Mouse (Mus musculus) T-helper 2 cell (primary cell): ENCODE measurements around the gene Pard3b.

Source experiments
- in situ Hi-C: fragments of 300-600 bp; cut with MboI, MseI; formaldehyde crosslinking; loops from one replicate; pipeline ENCODE4 v1.15.1; 2025; ENCODE audit warnings: high pct_unique_total_duplicates

Gene Pard3b

GRCm38 (mm10) chr1:62446818-62447217, 808.2 kb downstream of the Pard3b start:
- in situ Hi-C loops = no loop called here

DNA sequence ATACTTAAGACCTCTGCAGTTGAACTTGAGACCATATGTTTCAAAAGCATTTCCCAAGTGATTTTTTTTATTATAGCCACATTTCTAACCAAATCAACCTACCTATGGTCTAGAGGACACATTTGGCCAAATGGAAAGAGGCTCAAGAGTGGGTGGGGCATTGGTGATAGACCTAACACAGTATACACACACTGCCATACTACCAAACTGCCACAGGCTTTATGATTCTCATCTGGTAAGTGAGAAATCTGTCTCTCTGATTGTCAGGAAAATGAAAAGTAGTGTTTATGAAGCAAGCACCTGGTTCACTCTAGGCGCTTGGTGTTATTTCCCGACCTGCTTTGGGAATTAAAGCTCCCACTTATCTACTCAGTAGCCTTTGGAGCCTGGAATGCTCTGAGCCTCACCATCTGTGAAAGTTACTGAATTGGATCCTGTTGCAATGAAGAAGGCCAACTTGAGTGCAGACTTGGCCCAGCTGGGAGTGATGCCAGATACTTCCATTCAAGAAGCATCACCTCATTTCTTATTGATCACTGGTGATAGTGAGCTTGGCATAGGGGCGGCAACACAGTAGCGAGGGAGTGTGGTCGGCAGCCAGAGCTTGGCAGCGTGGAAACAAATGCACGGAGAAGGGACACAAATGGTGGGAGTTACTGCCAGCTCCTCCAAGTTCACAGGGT, 810.7 kb downstream of the Pard3b start:
- in situ Hi-C loops = no loop called here

GRCm38 (mm10) chr1:62465536-62465935, 826.9 kb downstream of the Pard3b start:
- in situ Hi-C loops = loop anchor here (10.0 kb wide), 1 partner anchor 301 kb away; no protein-coding TSS in a partner anchor

GRCm38 (mm10) chr1:62466544-62466943, 827.9 kb downstream of the Pard3b start:
- in situ Hi-C loops = loop anchor here (10.0 kb wide), 1 partner anchor 302 kb away; no protein-coding TSS in a partner anchor

DNA sequence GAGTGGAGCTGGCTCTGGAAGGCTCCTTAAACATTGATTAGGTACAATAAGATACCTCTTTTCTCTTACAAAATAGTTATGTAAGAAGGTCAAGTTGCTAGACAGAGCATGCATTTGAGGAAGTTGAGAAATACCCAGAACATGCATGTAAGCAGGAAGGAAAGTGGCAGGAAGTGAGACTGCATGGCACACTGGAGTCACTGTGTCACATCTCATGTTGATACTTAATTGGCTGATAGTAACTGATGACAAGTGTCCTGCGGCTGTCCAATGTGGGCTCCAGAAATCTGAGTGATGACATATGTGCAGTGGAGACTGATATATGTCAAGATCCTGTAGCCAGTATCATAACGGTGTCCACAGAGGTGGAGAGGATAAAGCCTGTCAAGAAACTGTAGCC, 844.4 kb downstream of the Pard3b start:
- in situ Hi-C loops = no loop called here

- in situ Hi-C loops = no loop called here
These were observed 850.2 kb downstream of the Pard3b start for GRCm38 (mm10) chr1:62488871-62489270.

DNA sequence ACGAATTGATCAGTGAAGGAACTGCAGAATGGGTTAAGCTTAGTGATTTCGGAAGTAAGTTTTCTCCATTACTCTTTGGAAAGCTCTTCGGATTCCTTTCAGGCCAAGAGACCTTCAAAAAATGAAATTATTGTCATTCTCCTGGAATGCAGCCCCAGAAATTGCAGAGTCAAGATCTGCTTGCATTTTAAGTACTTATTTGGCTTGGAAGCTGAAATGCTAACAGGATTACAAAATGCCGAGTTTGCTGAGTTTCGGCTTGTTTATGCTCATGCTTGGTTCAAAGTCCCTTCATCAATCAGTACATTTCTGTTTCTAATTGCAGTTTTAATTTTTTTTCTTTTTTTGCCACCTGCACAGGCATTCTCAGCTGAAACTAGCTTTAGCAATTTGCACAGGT, 860.5 kb downstream of the Pard3b start:
- in situ Hi-C loops = no loop called here

GRCm38 (mm10) chr1:62510501-62510900, 871.9 kb downstream of the Pard3b start:
- in situ Hi-C loops = no loop called here

GRCm38 (mm10) chr1:62511681-62512080, 873.1 kb downstream of the Pard3b start:
- in situ Hi-C loops = no loop called here

- in situ Hi-C loops = no loop called here
These were observed 880.1 kb downstream of the Pard3b start for GRCm38 (mm10) chr1:62518621-62519213.

DNA sequence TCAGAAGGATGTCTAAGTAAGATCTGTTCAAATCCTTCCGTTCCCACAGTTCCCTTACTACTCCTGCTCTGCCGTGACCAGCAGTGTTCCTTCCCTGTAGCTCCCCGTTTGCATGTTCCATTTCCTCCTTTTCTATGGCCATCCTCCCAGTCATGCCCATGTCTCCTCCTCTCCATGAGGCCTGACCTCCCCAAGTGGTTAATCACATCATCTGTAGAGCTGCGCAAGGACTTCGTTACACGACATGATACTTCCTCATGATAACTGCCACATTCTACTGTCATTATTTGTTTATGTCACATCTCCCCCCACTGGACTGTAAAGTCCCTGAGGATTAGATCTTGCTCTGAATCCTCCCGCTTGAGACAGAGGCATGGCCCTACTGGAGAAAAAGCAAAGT, 882.7 kb downstream of the Pard3b start:
- in situ Hi-C loops = no loop called here

GRCm38 (mm10) chr1:62522761-62523160, 884.1 kb downstream of the Pard3b start:
- in situ Hi-C loops = no loop called here

DNA sequence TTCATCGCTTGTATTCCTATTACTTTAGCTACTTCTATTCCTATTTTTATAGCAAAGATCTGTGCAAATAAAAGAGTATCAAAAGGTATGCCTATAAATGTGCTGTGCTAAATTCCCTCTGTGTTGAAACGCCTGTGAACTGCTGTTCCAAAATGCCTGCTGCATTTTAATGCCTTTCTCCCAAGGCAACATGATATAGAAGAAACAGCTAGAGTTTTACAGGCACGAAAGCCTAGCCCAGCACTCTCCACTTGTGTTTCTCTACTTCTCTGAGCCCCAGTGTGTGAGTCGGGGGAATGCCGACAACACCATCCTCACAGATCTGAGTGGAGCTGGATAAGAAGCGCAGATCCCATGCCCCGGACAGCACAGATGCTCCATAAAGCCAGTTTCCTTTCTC, 889.2 kb downstream of the Pard3b start:
- in situ Hi-C loops = no loop called here

GRCm38 (mm10) chr1:62529941-62530340, 891.3 kb downstream of the Pard3b start:
- in situ Hi-C loops = no loop called here

- in situ Hi-C loops = no loop called here
These were observed 894.0 kb downstream of the Pard3b start for GRCm38 (mm10) chr1:62532426-62533126.

- in situ Hi-C loops = no loop called here
These were observed 910.3 kb downstream of the Pard3b start for GRCm38 (mm10) chr1:62548953-62549352.

- in situ Hi-C loops = no loop called here
These were observed 911.9 kb downstream of the Pard3b start for GRCm38 (mm10) chr1:62550546-62550945.

DNA sequence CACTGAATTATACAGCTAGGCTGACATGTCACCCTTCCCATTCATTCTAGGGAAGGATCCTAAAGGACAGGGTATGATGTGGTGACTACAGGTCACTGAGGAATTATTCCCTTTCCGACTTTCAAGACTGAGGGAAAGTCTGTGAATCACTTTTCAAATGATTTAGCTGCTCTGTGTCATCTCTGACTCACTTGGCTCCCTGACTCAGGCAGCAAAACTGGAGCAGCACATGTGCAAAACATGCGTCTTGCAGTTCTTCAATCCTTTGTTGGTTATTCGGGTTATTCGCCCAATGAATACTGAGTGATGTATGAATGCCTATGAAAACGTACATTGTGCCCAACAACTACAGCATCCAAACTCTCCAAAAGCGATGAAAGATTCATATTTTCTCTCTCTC, 912.9 kb downstream of the Pard3b start:
- in situ Hi-C loops = no loop called here

GRCm38 (mm10) chr1:62555838-62556237, 917.2 kb downstream of the Pard3b start:
- in situ Hi-C loops = no loop called here

DNA sequence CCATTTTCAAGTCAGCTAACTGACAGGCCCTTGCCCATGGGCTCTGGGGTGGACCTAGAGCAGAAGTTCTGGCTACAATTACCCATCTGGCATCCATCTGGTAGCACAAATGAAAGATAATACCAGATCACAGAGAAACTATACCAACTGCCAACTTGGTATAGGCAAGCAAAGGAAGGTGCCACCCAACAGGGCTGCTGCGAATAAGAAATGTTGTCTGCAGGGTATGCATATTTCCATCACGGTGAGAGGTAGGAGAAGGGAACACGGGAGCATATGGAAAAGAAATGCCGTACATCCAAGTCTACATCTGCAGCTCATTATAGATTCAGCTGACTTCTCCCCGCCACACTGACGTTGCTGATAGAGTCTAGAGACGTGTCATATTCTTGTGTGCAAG, 924.4 kb downstream of the Pard3b start:
- in situ Hi-C loops = no loop called here

GRCm38 (mm10) chr1:62564245-62565119, 925.9 kb downstream of the Pard3b start:
- in situ Hi-C loops = no loop called here
